Mouse (Mus musculus) gastrocnemius, adult 2 months (tissue): ENCODE data around the gene Gm5767. TPM values are rescaled to one million over a fixed set of nuclear protein-coding genes. Genes with fewer than 3 reads are reported as not detected.

Experiments used
- DNase-seq: peaks from one replicate; pipeline ENCODE4 v3.0.0; 2022
- H3K27ac ChIP-seq: fragments of 200-600 bp; 2 replicates; pipeline ENCODE4 v1.8.1; 2022; ENCODE audit warnings: mild to moderate bottlenecking
- H3K4me3 ChIP-seq: fragments of 200-600 bp; 2 replicates; pipeline ENCODE4 v1.8.1; 2022; ENCODE audit warnings: mild to moderate bottlenecking, moderate library complexity
- CTCF ChIP-seq: fragments of 200-600 bp; IDR thresholded peaks from 2 replicates; pipeline ENCODE4 v1.8.1; 2022; ENCODE audit warnings: antibody characterized with exemption, mild to moderate bottlenecking, moderate library complexity
- intact Hi-C: fragments of 180-260 bp; cut with DNase I; formaldehyde crosslinking; loops from one replicate; pipeline ENCODE4 v1.15.1; 2025
- total RNA-seq, 2 experiments: library from RNA; stranded (reverse); gene quantifications; 2 replicates each; pipeline ENCODE4 v1.2.3; 2021

Gm5767 gene
- total RNA-seq, 2 experiments from 2014 or later: not detected

DNA sequence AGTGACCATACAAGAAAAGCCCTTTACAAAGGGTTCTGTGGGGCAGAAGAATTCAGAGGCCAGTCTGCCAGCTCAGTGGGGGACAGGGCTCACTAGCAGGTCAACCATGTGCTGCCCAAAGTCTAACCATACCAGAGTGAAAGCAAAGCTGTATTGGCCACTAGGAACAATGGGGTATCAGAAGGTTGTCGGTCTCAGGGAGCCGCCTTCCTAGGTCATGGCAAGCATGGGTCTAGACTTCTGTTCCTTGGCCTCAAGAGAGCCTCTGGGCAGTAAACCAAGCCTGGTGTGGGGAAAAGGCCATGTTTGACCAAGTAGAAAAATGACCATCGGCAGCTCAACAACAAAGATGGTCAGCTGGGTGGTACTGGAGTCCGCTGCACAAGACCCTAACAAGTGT is 21.8 kb upstream of the Gm5767 start:
- intact Hi-C loops: no loop called here

GRCm38 (mm10) chr16:8663022-8663421 is 17.5 kb upstream of the Gm5767 start:
- no peak for TF ChIP-seq CTCF
- Histone ChIP-seq H3K4me3 (no peak overlapping the region), H3K27ac (no peak overlapping the region)
- DNase-seq: no peak
- intact Hi-C loops: no loop called here

More for the DNA sequence above, 21.8 kb upstream of the Gm5767 start:
- TF ChIP-seq CTCF: no peak
- no peak overlapping the region for H3K27ac ChIP-seq
- DNase-seq: no peak
- H3K4me3 ChIP-seq: no peak overlapping the region

DNA sequence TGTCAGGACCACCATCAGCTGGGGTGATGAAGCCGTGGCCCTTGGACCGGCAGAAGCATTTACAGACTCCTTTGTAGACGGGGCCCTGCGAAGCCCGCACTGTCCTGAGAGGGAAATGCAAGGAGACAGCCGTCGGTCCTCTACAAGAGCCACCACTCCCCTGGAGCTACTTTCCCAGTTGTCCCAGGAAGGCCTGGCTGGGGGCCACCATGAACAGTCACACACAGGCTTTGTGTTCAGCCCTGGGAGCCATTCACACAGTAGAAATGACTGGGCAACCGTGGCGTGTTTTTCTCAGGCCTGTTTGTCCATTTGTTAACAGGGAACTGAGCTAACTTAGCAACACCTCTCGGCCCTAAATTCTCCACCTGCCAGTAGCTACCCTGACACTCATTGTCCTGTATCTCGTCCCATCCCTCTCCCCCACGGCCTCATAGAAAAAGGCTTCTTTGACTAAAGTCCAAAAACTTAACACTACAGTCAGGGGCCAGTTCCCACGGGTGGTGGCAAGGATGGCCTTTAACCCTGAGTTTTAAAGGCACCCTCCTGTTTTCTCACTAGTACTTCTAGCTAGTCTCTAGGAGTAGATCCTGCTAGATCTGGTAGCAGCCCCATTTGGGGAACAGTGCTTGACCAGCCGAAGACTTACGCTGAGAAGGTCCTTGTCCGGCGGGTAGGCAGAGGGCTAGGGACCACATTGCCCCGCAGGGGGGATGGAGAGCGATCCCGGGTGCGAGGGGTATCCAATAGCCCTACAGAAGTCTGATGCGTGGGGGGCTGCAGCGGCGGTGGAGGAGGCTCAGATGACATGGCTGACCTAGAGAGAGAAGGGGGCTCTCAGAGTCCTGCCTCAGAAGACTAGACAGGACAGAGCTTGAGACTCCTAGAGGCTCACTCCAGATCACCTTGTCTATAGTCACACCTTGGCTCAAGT is 16.7 kb upstream of the Gm5767 start:
- peak; percentile 51 for DNase-seq
- intact Hi-C loops: no loop called here
- no peak for TF ChIP-seq CTCF
- peak overlapping the region; percentile 16 for H3K27ac ChIP-seq
- H3K4me3 ChIP-seq: no peak overlapping the region

DNA sequence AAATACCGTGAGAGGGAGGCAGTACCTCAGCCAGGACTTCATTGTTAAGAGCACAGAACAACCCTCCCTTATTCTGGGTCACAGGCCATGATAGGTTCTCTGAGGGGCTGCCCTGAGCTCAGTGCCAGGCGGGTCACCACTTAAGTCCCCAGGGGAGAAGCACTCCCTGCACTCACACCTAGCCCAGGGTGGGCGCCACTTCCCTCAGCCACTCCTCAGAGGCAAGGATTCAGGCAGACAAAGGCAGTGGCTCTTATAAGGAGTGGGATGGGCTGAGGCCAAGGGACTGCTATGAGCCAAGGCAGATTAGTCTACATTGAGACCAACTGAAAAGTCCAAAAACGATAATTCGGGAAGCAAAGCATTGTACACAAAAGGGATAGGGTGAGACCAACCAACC is 15.2 kb upstream of the Gm5767 start:
- intact Hi-C loops: no loop called here
- DNase-seq: peak; percentile 43
- Histone ChIP-seq H3K27ac (peak overlapping the region; percentile 79), H3K4me3 (no peak overlapping the region)
- TF ChIP-seq CTCF: no peak

- peak overlapping the region; percentile 11; the same call in 1 of the 2 replicates for H3K4me3 ChIP-seq
- intact Hi-C loops: no loop called here
- H3K27ac ChIP-seq: peak overlapping the region; percentile 79
- peak; percentile 72 for DNase-seq
- no peak for TF ChIP-seq CTCF
These were observed 14.1 kb upstream of the Gm5767 start for GRCm38 (mm10) chr16:8666452-8666851.

DNA sequence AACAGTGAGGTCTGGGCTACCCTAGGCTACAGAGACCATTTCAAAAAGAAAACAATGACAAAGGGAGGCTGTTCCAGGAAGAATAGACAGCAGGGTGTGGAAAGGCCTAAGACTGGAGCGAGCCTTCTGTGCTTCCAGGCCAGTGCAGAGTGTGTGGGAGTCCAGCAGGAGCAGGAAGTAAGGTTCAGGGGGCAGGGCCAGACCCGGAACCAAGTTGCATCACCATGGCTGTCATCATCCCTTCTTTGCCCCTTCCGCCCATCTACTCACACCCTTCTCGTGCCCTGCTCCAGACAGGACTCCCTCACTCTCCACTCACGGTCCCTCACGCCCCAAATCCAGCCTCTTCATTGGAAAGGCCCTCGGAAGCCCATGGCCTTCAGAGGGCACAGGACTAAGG is 13.3 kb upstream of the Gm5767 start:
- TF ChIP-seq CTCF: no peak
- Histone ChIP-seq H3K27ac (peak overlapping the region; percentile 73), H3K4me3 (peak overlapping the region; percentile 31; the same call in 1 of the 2 replicates)
- intact Hi-C loops: no loop called here
- DNase-seq: peak; percentile 49

- no peak for TF ChIP-seq CTCF
- peak overlapping the region; percentile 31 for H3K4me3 ChIP-seq
- peak; percentile 55 for DNase-seq
- intact Hi-C loops: no loop called here
- H3K27ac ChIP-seq: peak overlapping the region; percentile 73
These were observed 12.8 kb upstream of the Gm5767 start for GRCm38 (mm10) chr16:8667814-8668213.

GRCm38 (mm10) chr16:8668386-8668785 is 12.2 kb upstream of the Gm5767 start:
- H3K27ac ChIP-seq: peak overlapping the region; percentile 73
- intact Hi-C loops: no loop called here

GRCm38 (mm10) chr16:8669432-8669831 is 11.1 kb upstream of the Gm5767 start:
- H3K4me3 ChIP-seq: 0 out of 2 replicates have a peak overlapping the region, but pooled peaks have one; percentile 30
- peak overlapping the region; percentile 73 for H3K27ac ChIP-seq
- intact Hi-C loops: no loop called here
- DNase-seq: no peak
- no peak for TF ChIP-seq CTCF

More at GRCm38 (mm10) chr16:8668386-8668785, 12.2 kb upstream of the Gm5767 start:
- no peak overlapping the region for H3K4me3 ChIP-seq
- no peak for DNase-seq
- no peak for TF ChIP-seq CTCF

GRCm38 (mm10) chr16:8670041-8671035 is 10.2 kb upstream of the Gm5767 start:
- H3K4me3 ChIP-seq: peak overlapping the region; percentile 94
- H3K27ac ChIP-seq: peak overlapping the region; percentile 87
- no peak for DNase-seq
- intact Hi-C loops: no loop called here
- TF ChIP-seq CTCF: no peak

- intact Hi-C loops: no loop called here
- Histone ChIP-seq H3K4me3 (peak within 1 kb of the TSS; percentile 94), H3K27ac (peak within 1 kb of the TSS; percentile 87)
- peak; percentile 97 for DNase-seq
- peak; percentile 17; the same call in 1 of the 2 replicates for TF ChIP-seq CTCF
These were observed 8.8 kb upstream of the Gm5767 start, which contains the start of gene Carhsp1 for GRCm38 (mm10) chr16:8671551-8672349. TSS of gene Carhsp1 (minus strand) at chr16:8672155.

DNA sequence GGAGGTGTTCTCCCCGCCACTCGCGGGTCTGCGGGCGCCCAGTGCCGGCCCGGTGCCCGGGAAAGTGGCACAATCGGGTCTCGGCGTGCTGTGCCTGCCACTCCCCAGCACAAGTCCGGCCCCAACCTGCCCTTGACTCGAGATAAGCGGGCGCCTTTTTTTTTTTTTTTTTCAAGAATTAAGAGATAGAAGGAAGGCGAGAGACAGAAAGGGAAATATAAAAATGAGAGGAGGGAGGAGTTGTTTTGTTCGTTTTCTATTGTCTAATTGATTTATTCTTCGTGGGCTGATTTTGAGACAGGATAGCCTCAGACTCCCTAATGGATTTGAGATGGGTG is 8.3 kb upstream of the Gm5767 start:
- H3K27ac ChIP-seq: peak overlapping the region; percentile 87
- intact Hi-C loops: no loop called here
- H3K4me3 ChIP-seq: peak overlapping the region; percentile 94
- no peak for DNase-seq
- TF ChIP-seq CTCF: no peak
